Comparison of ENCODE assay signal across 10 mouse cellular contexts in genomic region chr15:85200446-85201289, GRCm38 (mm10). TPM values are rescaled to one million over a fixed set of nuclear protein-coding genes. Genes with fewer than 3 reads are reported as not detected.
DNase-seq lines count a peak whose midpoint lies in the region; ATAC-seq lines count a peak whose summit lies in the region.
"Had no signal": no experiment of that assay in that cellular context is flagged by ENCODE, and none has a peak within 500 bp of the region (broad histone marks: within the 10 kb centered on the region; RNA-seq: fewer than 3 reads in every experiment).

No protein-coding gene starts in this region.

- H3K4me2 ChIP-seq in heart, embryonic 12.5 days: no peak overlapping the region
- no peak overlapping the region for H3K4me2 ChIP-seq in forebrain, embryonic 12.5 days
- H3K4me2 ChIP-seq in midbrain, embryonic 13.5 days (replicated peaks): no peak overlapping the region

- peaks cover 34% of the 10 kb centered on the region for H3K27me3 ChIP-seq in heart, embryonic 12.5 days (replicated peaks)
- H3K27me3 ChIP-seq in forebrain, embryonic 12.5 days: peaks cover 32% of the 10 kb centered on the region
- H3K27me3 ChIP-seq in midbrain, embryonic 13.5 days: peaks cover 30% of the 10 kb centered on the region

- H3K4me3 ChIP-seq in heart, embryonic 12.5 days: no peak overlapping the region
- no peak overlapping the region for H3K4me3 ChIP-seq in forebrain, embryonic 12.5 days (replicated peaks)
- no peak overlapping the region for H3K4me3 ChIP-seq in midbrain, embryonic 13.5 days (replicated peaks)
- H3K4me3 ChIP-seq: erythroblast, embryonic 14.5 days; megakaryocyte, embryonic 14.5 days had no signal

- no peak overlapping the region for H3K9ac ChIP-seq in heart, embryonic 12.5 days
- no peak overlapping the region for H3K9ac ChIP-seq in forebrain, embryonic 12.5 days
- no peak overlapping the region for H3K9ac ChIP-seq in midbrain, embryonic 13.5 days (replicated peaks)

- H3K4me1 ChIP-seq in heart, embryonic 12.5 days (replicated peaks): 0 out of 2 replicates have a peak, but pooled peaks cover 6% of the 10 kb centered on the region
- H3K4me1 ChIP-seq in forebrain, embryonic 12.5 days: peaks cover 12% of the 10 kb centered on the region
- peaks cover 15% of the 10 kb centered on the region for H3K4me1 ChIP-seq in midbrain, embryonic 13.5 days (replicated peaks)
- H3K4me1 ChIP-seq: megakaryocyte, embryonic 14.5 days had no signal

- peak; percentile 22 to 37 for DNase-seq in heart, postnatal 14 days
- peak; percentile 36 to 44 for DNase-seq in kidney, postnatal 36 days
- no peak for DNase-seq in testis, postnatal 14 days (ENCODE audit: low spot score)
- no peak for DNase-seq in cerebellum, postnatal 14 days

- H3K27ac ChIP-seq in heart, embryonic 12.5 days (ENCODE audit: poor library complexity, severe bottlenecking): no peak overlapping the region
- peak overlapping the region; percentile 63 for H3K27ac ChIP-seq in forebrain, embryonic 12.5 days
- peak overlapping the region; percentile 52; the same call in 1 of the 2 replicates for H3K27ac ChIP-seq in midbrain, embryonic 13.5 days

- no peak for ATAC-seq in heart, embryonic 12.5 days (ENCODE audit: insufficient number of reproducible peaks, low FRiP score)
- no peak for ATAC-seq in forebrain, embryonic 12.5 days (ENCODE audit: low FRiP score)
- no peak for ATAC-seq in midbrain, embryonic 13.5 days
- no peak for ATAC-seq in activated CD4-positive, CD25-positive, alpha-beta regulatory T cell, adult 4 months

- no peaks in the 10 kb centered on the region for H3K36me3 ChIP-seq in heart, embryonic 12.5 days
- H3K36me3 ChIP-seq in forebrain, embryonic 12.5 days (replicated peaks): no peaks in the 10 kb centered on the region
- H3K36me3 ChIP-seq in midbrain, embryonic 13.5 days: no peaks in the 10 kb centered on the region

- H3K9me3 ChIP-seq in heart, embryonic 12.5 days (replicated peaks): no peaks in the 10 kb centered on the region
- no peaks in the 10 kb centered on the region for H3K9me3 ChIP-seq in forebrain, embryonic 12.5 days
- H3K9me3 ChIP-seq in midbrain, embryonic 13.5 days: no peaks in the 10 kb centered on the region

- intact Hi-C loops in heart, postnatal 14 days (cut with DNase I): no loop called here

- WGBS in heart, embryonic 12.5 days: 53% methylated on average over 14 of the region's 14 CpGs
- WGBS in forebrain, embryonic 12.5 days: 54% methylated on average over 14 of the region's 14 CpGs
- WGBS in midbrain, embryonic 13.5 days: 40% methylated on average over 14 of the region's 14 CpGs

RNA-seq across cellular contexts. Expression of gene Fbln1, which starts 5.1 kb away (rescaled TPM):
- total RNA-seq in heart, postnatal 14 days (2021): 10 to 100 TPM; 60.9 to 78.2 TPM
- 142 and 145 TPM in 2 replicates for polyA plus RNA-seq in heart, embryonic 12.5 days (2016; fragmentation: Nextera tagmentation; extraction: Ambion mirVana)
- polyA plus RNA-seq in forebrain, embryonic 12.5 days (2016; fragmentation: Nextera tagmentation; extraction: Ambion mirVana): 101 and 112 TPM in 2 replicates
- 51.3 and 53.9 TPM in 2 replicates for polyA plus RNA-seq in midbrain, embryonic 13.5 days (2015; fragmentation: Nextera tagmentation; extraction: Ambion mirVana)
- under 1 TPM; 0.13 to 0.29 TPM for polyA plus RNA-seq in activated CD4-positive, CD25-positive, alpha-beta regulatory T cell, adult 4 months (2017; shearing (Covaris generic))
- polyA plus RNA-seq: erythroblast, embryonic 14.5 days had no signal

Comparison
In these comparisons a context has a peak if more than half of its experiments do, and no peak if none do; other contexts are left out.
1. DNase-seq: peak in heart, postnatal 14 days (2 of 2) and kidney, postnatal 36 days (2 of 2); none in testis, postnatal 14 days (single experiment) and cerebellum, postnatal 14 days (0 of 2).
2. RNA of gene Fbln1, which starts 5.1 kb away (polyA plus RNA-seq): 142 to 145 TPM in heart, embryonic 12.5 days, 101 to 112 TPM in forebrain, embryonic 12.5 days and 51.3 to 53.9 TPM in midbrain, embryonic 13.5 days; 0.13 to 0.29 TPM in activated CD4-positive, CD25-positive, alpha-beta regulatory T cell, adult 4 months; every median in the first group is over 10 times any median in the second.